Mouse (Mus musculus) CH12.LX (cell line): Measurements from ENCODE around the gene Syt6. TPM values are rescaled to one million over a fixed set of nuclear protein-coding genes. Genes with fewer than 3 reads are reported as not detected.

Experiments
- DNase-seq: peaks from one replicate; pipeline ENCODE4 v3.0.0-alpha.2; 2013; ENCODE audit errors: extremely low read depth
- H3K27ac ChIP-seq: 2 replicates; pipeline ENCODE4 v1.5.1; 2012; ENCODE audit warnings: low read depth, mild to moderate bottlenecking, control low read depth, moderate library complexity; ENCODE audit not compliant: insufficient read depth
- H3K27me3 ChIP-seq: replicated peaks from 2 replicates; pipeline ENCODE3; 2012; ENCODE audit warnings: inconsistent platforms
- H3K36me3 ChIP-seq, 2 experiments: replicated peaks in 1 of 2; 2 replicates each; pipeline versions ENCODE3 to v1.6.1; 2012; ENCODE audit warnings: inconsistent platforms in 1 of 2, low read length in 1 of 2, mild to moderate bottlenecking in 1 of 2, mixed read lengths in 1 of 2, moderate library complexity in 1 of 2; ENCODE audit not compliant: control insufficient read depth in 1 of 2, insufficient read depth in 1 of 2
- H3K4me1 ChIP-seq, 2 experiments: 2 replicates each; pipeline ENCODE4 v1.6.1; 2012; ENCODE audit warnings: inconsistent platforms in 1 of 2, moderate library complexity in 1 of 2; ENCODE audit not compliant: insufficient read depth in 2 of 2, control insufficient read depth in 1 of 2
- H3K4me2 ChIP-seq: 2 replicates; pipeline ENCODE4 v1.6.1; 2012; ENCODE audit warnings: low read depth, mild to moderate bottlenecking, control low read depth; ENCODE audit not compliant: poor library complexity, insufficient read depth, severe bottlenecking
- H3K4me3 ChIP-seq, 3 experiments: fragments of 150-350 bp in 1 of 3; sonication (generic) in 1 of 3; replicated peaks in 1 of 3; 2 replicates each; pipeline versions ENCODE3 to v1.5.1; 2011 to 2012; ENCODE audit warnings: low read depth in 2 of 3, low read length in 2 of 3, mild to moderate bottlenecking in 2 of 3, moderate library complexity in 2 of 3, control low read depth in 1 of 3, improper control_type of control experiment in 1 of 3, inconsistent platforms in 1 of 3, mixed read lengths in 1 of 3; ENCODE audit not compliant: poor library complexity in 1 of 3
- H3K79me2 ChIP-seq: replicated peaks from 2 replicates; pipeline ENCODE4 v1.6.1; 2012; ENCODE audit warnings: mild to moderate bottlenecking, moderate library complexity; ENCODE audit not compliant: control insufficient read depth, poor library complexity, insufficient read depth, severe bottlenecking; ENCODE audit errors: extremely low read depth
- H3K9ac ChIP-seq: 2 replicates; pipeline ENCODE4 v1.6.1; 2012; ENCODE audit warnings: low read depth, mild to moderate bottlenecking, control low read depth, moderate library complexity; ENCODE audit not compliant: insufficient read depth
- H3K9me3 ChIP-seq: replicated peaks from 2 replicates; pipeline ENCODE3; 2012; ENCODE audit warnings: low read length, inconsistent platforms, mixed read lengths
- BHLHE40 ChIP-seq: IDR thresholded peaks from 2 replicates; pipeline ENCODE4 v1.6.1; 2011; ENCODE audit warnings: mild to moderate bottlenecking, low read depth, low read length, improper control_type of control experiment
- CHD1 ChIP-seq: IDR thresholded peaks from 2 replicates; pipeline ENCODE4 v1.6.1; 2012; ENCODE audit warnings: low read depth, low read length, improper control_type of control experiment, inconsistent platforms
- CTCF ChIP-seq, 2 experiments: IDR thresholded peaks in 1 of 2; conservative IDR thresholded peaks in 1 of 2; 2 replicates each; pipeline ENCODE4 v1.5.1; 2011 to 2012; ENCODE audit warnings: low read depth in 2 of 2, low read length in 2 of 2, improper control_type of control experiment in 1 of 2, inconsistent platforms in 1 of 2, mild to moderate bottlenecking in 1 of 2, moderate library complexity in 1 of 2
- E2F4 ChIP-seq: IDR thresholded peaks from 2 replicates; pipeline ENCODE4 v1.6.1; 2011; ENCODE audit warnings: low read depth, low read length, improper control_type of control experiment; ENCODE audit not compliant: insufficient replicate concordance
- ELF1 ChIP-seq: IDR thresholded peaks from 2 replicates; pipeline ENCODE4 v1.6.1; 2014; ENCODE audit warnings: low read depth, mild to moderate bottlenecking, inconsistent platforms, low read length, improper control_type of control experiment
- EP300 ChIP-seq: IDR thresholded peaks from 2 replicates; pipeline ENCODE4 v1.6.1; 2011; ENCODE audit warnings: low read length, improper control_type of control experiment
- ETS1 ChIP-seq: conservative IDR thresholded peaks from 2 replicates; pipeline ENCODE4 v1.6.1; 2012; ENCODE audit warnings: low read depth, mild to moderate bottlenecking, inconsistent platforms, low read length, improper control_type of control experiment, moderate library complexity
- GABPA ChIP-seq: IDR thresholded peaks from 2 replicates; pipeline ENCODE4 v1.6.1; 2012; ENCODE audit warnings: low read depth, low read length, improper control_type of control experiment, inconsistent platforms; ENCODE audit not compliant: insufficient replicate concordance
- HCFC1 ChIP-seq: IDR thresholded peaks from 2 replicates; pipeline ENCODE4 v1.6.1; 2012; ENCODE audit warnings: low read depth, mild to moderate bottlenecking, inconsistent platforms, low read length, improper control_type of control experiment
- IRF4 ChIP-seq: IDR thresholded peaks from 2 replicates; pipeline ENCODE4 v1.6.1; 2014; ENCODE audit warnings: low read depth, mild to moderate bottlenecking, inconsistent platforms, low read length, improper control_type of control experiment
- JUN ChIP-seq: IDR thresholded peaks from 2 replicates; pipeline ENCODE4 v1.6.1; 2011; ENCODE audit warnings: low read depth, mild to moderate bottlenecking, low read length, improper control_type of control experiment, moderate library complexity; ENCODE audit not compliant: insufficient read depth
- JUND ChIP-seq: conservative IDR thresholded peaks from 2 replicates; pipeline ENCODE4 v1.6.1; 2011; ENCODE audit warnings: low read depth, low read length, improper control_type of control experiment
- MAX ChIP-seq: IDR thresholded peaks from 2 replicates; pipeline ENCODE4 v1.6.1; 2011; ENCODE audit warnings: low read length, improper control_type of control experiment
- MAZ ChIP-seq: IDR thresholded peaks from 2 replicates; pipeline ENCODE4 v1.6.1; 2012; ENCODE audit warnings: low read depth, mild to moderate bottlenecking, inconsistent platforms, low read length, improper control_type of control experiment, moderate library complexity
- NELFE ChIP-seq: IDR thresholded peaks from 2 replicates; pipeline ENCODE4 v1.6.1; 2011; ENCODE audit warnings: low read depth, low read length, improper control_type of control experiment
- POLR2A ChIP-seq: IDR thresholded peaks from 2 replicates; pipeline ENCODE4 v1.6.1; 2011; ENCODE audit warnings: low read depth, mild to moderate bottlenecking, improper control_type of control experiment, low read length
- POLR2AphosphoS2 ChIP-seq: IDR thresholded peaks from 2 replicates; pipeline ENCODE4 v1.6.1; 2011; ENCODE audit warnings: low read depth, low read length, improper control_type of control experiment
- SMC3 ChIP-seq: IDR thresholded peaks from 2 replicates; pipeline ENCODE4 v1.6.1; 2011; ENCODE audit warnings: low read depth, low read length, improper control_type of control experiment
- TBP ChIP-seq: conservative IDR thresholded peaks from 2 replicates; pipeline ENCODE4 v1.6.1; 2011; ENCODE audit warnings: low read depth, low read length, improper control_type of control experiment
- USF1 ChIP-seq: IDR thresholded peaks from 2 replicates; pipeline ENCODE4 v1.6.1; 2014; ENCODE audit warnings: low read depth, mild to moderate bottlenecking, inconsistent platforms, low read length, improper control_type of control experiment
- ZC3H11A ChIP-seq: IDR thresholded peaks from 2 replicates; pipeline ENCODE4 v1.6.1; 2012; ENCODE audit warnings: low read depth, mild to moderate bottlenecking, inconsistent platforms, low read length, improper control_type of control experiment
- ZKSCAN1 ChIP-seq: IDR thresholded peaks from 2 replicates; pipeline ENCODE4 v1.6.1; 2012; ENCODE audit warnings: low read depth, inconsistent platforms, low read length, improper control_type of control experiment, borderline replicate concordance
- ZMIZ1 ChIP-seq: IDR thresholded peaks from 2 replicates; pipeline ENCODE4 v1.6.1; 2012; ENCODE audit warnings: low read depth, mild to moderate bottlenecking, inconsistent platforms, low read length, improper control_type of control experiment
- dilution Hi-C: fragments of 300-500 bp; cut with MboI; formaldehyde crosslinking; loops from 2 replicates; pipeline ENCODE4 v1.14.3; 2020; ENCODE audit warnings: low sequenced_read_pairs; ENCODE audit not compliant: extremely low pct_unique_long_range_greater_than_20kb, extremely low pct_ligation_motif_present
- in situ Hi-C: fragments of 300-500 bp; cut with MboI; formaldehyde crosslinking; loops from 3 replicates; pipeline ENCODE4 v1.14.3; 2019; ENCODE audit warnings: low sequenced_read_pairs, low pct_ligation_motif_present, low pct_unique_long_range_greater_than_20kb, mixed read lengths
- polyA plus RNA-seq: library from polyadenylated mRNA; unstranded; fragments of >175 nt; gene quantifications from 2 replicates; pipeline ENCODE4 v1.2.1, GENCODE M21; 2012; ENCODE audit warnings: low read depth; ENCODE audit not compliant: insufficient read length
- total RNA-seq, 2 experiments: library from RNA; depleted of rRNA; stranded (reverse); fragments of 300-350 nt in 1 of 2; fragments of >200 nt in 1 of 2; gene quantifications; 2 replicates each; pipeline ENCODE4 v1.2.3; 2012 to 2014

Syt6 gene
- total and polyA plus RNA-seq, 3 experiments: not detected

DNA sequence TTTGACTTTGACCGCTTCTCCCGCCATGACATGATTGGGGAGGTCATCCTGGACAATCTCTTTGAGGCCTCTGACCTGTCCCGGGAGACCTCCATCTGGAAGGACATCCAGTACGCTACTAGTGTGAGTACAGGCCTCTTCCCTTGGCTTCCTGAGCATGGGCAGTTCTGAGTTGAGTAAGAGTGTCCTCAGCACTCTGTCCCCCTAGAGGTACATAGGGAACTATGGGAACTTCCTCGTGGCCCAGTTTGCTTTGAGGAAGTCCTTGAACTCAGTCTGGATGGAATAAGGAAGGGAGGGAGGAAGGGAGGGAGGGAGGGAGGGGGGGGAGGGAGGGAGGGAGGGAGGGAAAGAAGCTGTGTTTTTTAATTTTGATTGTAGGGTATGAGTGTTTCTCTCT lies 12.6 kb downstream of the Syt6 start:
- dilution Hi-C loops: no loop called here
- Histone ChIP-seq H3K9ac (no peak overlapping the region), H3K27me3 (peaks cover 2% of the 10 kb centered on the region), H3K36me3 (no peaks in the 10 kb centered on the region)
- DNase-seq: no peak
- no peak for TF ChIP-seq ZMIZ1
- no peak for TF ChIP-seq ETS1
- TF ChIP-seq TBP: no peak
- TF ChIP-seq USF1: no peak
- TF ChIP-seq JUN: no peak
- no peak for TF ChIP-seq CHD1
- TF ChIP-seq MAZ: no peak
- TF ChIP-seq POLR2AphosphoS2: no peak
- TF ChIP-seq POLR2A: no peak
- no peak for TF ChIP-seq CTCF (conservative IDR thresholded peaks at IDR 0.05 in 1 of 2, IDR thresholded peaks at IDR 0.05 in 1 of 2; ENCODE audit: low read depth in 2 of 2, low read length in 2 of 2)
- TF ChIP-seq E2F4: no peak
- TF ChIP-seq EP300: no peak
- no peak for TF ChIP-seq ZKSCAN1
- TF ChIP-seq SMC3: no peak
- TF ChIP-seq, all 38 proteins: peak for 0
- H3K4me2 ChIP-seq: no peak overlapping the region
- H3K79me2 ChIP-seq: no peaks in the 10 kb centered on the region
- no peaks in the 10 kb centered on the region for H3K4me1 ChIP-seq
- no peak overlapping the region for H3K27ac ChIP-seq
- no peaks in the 10 kb centered on the region for H3K9me3 ChIP-seq
- no peak overlapping the region for H3K4me3 ChIP-seq
- in situ Hi-C loops: no loop called here

DNA sequence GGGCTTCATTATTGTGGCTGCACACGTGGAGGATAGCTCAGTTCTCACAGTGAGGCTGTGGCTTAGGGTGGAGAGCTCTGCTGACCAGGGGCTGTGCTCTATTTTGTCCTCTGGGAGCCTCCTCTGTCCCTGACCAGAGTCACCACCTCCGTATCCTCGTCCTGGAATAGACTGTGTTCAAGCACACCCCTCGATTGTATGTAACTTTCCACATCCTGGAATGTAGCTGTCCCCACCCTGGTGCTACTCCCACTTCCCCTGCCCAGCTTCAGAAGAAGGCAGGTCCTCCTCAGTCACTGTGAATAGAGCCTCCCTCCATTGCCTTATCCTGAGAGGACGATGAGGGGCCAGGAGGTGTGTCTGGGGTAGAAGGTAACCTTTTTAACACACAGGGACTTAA lies 14.6 kb downstream of the Syt6 start:
- Histone ChIP-seq H3K27me3 (no peaks in the 10 kb centered on the region), H3K9ac (no peak overlapping the region), H3K4me3 (no peak overlapping the region), H3K9me3 (no peaks in the 10 kb centered on the region), H3K27ac (no peak overlapping the region), H3K36me3 (no peaks in the 10 kb centered on the region), H3K4me2 (no peak overlapping the region), H3K79me2 (no peaks in the 10 kb centered on the region), H3K4me1 (peaks cover 0 to 7% of the 10 kb centered on the region in 2 experiments; a peak in 2 of 4 replicates)
- TF ChIP-seq BHLHE40 (no peak), IRF4 (no peak), JUN (no peak), CTCF (conservative IDR thresholded peaks at IDR 0.05 in 1 of 2, IDR thresholded peaks at IDR 0.05 in 1 of 2; ENCODE audit: low read depth in 2 of 2, low read length in 2 of 2) (no peak), NELFE (no peak), ETS1 (no peak), ELF1 (no peak), GABPA (no peak), CHD1 (no peak), MAX (no peak), HCFC1 (no peak), SMC3 (no peak), POLR2AphosphoS2 (no peak), EP300 (no peak), E2F4 (no peak), JUND (no peak), ZC3H11A (no peak), ZKSCAN1 (no peak)
- in situ Hi-C loops: no loop called here
- dilution Hi-C loops: no loop called here
- no peak for DNase-seq
